Mouse (Mus musculus) lung, adult 2 months (tissue): ENCODE results near the gene Borcs5.

Source experiments
- CTCF ChIP-seq: fragments of 200-500 bp; IDR thresholded peaks from 2 replicates; pipeline ENCODE4 v1.5.1; 2011; ENCODE audit warnings: mild to moderate bottlenecking, low read length, control low read depth; ENCODE audit not compliant: insufficient read depth
- POLR2A ChIP-seq: fragments of 200-500 bp; IDR thresholded peaks from 2 replicates; pipeline ENCODE4 v1.6.1; 2011; ENCODE audit warnings: low read depth, mild to moderate bottlenecking, control low read depth, low read length, borderline replicate concordance; ENCODE audit errors: extremely low read depth

GRCm38 (mm10) chr6:134745876-134746275 is 106.6 kb downstream of the Borcs5 start:
- TF ChIP-seq POLR2A (no peak), CTCF (no peak)
